Mouse (Mus musculus) CD8-positive naive resting alpha-beta T cell, adult 2 months (primary cell): ENCODE results near the gene Ust.

Experiments used
- DNase-seq, 2 experiments: peaks; one replicate each; pipeline ENCODE4 v3.0.0; 2022; ENCODE audit warnings: low read depth in 2 of 2, low spot score in 2 of 2

The Ust gene

DNA sequence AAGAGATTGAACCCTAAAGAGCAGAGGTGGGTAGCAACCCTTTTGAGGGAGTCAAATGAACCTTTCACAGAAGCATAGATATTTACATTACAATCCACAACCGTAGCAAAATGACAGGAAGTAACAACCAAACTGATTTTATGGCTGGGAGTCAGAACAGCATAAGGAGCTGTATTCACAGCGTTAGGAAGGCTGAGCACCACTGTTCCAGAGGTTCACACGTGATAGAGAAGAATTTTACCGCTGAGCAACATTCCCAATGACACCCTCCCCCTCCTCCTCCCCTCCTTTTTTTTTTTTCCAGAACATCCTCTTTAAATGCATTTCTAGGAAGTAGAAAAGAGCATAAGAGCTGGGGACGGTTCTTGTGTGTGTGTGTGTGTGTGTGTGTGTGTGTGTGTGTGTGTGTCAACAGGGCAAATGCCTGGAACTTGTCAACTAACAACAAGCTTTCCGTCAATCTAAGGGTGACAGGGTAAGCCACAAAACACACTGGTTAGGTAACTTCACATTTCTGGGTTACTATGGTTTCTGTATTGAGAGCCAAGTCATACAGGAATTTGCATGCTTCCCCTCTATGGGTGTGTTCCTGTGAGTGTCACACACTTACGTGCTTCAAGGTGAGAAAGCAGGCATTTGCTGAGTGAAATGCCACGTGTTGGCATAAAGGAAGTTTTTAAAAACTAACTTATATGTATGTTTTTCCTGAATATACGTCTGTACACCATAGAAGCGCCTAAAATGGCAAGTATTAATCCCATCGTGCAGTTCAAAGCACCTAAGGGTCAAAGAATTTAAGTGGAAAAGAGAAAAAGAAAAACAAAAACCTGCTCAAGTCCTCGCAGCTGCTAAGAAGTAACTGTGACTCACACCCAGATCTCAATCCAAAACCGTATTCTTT lies 13.0 kb downstream of the Ust start:
- DNase-seq: peak; percentile 33 to 57

DNA sequence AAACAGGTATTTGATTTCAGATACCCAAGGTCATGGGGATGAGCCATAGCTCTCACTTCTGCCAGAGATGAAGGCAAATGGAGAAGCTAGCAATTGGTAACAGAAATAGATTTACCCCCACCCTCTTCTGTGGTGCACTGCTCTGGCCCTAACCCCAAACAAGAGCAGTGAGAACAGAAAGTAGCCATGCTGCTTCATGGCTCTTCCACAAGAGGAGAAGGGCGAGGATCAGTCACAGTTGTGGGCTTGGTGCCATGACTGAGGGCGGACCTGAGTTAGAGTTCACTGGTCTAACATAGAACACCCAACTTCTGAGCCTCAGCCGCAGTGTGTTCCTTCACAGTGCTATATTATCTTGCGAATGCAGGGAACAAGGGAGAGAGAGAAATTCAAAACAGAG lies 13.8 kb downstream of the Ust start:
- no peak for DNase-seq

DNA sequence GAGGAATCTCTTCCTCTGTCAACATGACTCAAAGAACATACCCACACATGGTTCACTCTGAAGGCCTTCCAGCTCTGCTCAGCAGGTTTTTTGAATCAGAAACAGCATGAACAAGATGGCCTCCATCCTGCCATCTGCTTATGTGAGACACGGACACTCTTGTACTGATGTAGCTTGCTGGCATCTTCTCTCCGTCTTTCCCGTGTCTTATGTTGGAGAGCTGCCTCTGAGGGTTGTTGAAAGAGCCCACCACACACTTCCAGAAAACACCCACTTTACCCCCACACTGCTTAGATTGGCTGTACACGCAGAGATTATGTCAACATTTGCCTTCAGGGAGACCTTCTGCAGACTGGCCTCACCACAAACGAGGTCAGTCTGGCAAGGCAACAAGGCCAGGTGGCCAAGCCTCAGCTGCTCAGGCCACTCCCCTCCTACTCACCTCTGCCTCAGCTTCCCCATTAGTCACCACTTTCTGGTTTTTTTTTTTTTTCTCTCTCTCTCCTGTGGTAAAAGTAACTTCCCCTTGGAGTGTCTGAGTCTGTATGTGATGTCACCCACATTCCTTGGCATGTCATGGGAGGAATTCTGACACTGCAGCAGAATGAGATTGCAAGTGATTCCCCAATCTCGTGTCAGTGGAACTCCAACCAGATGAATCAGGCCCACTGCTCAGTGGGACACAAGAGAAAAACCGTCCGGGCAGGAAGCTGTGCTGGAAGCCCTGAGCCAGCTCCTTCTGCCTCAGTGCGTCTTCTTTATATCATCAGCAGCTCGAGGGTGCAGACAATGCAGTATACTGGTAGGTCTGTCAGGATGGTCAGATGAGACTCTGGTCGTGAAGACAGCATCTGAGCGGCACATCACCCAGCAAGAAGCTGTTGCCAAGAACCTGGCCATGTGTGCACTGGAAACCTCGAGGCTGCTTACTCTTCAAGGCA lies 19.4 kb downstream of the Ust start:
- no peak for DNase-seq

DNA sequence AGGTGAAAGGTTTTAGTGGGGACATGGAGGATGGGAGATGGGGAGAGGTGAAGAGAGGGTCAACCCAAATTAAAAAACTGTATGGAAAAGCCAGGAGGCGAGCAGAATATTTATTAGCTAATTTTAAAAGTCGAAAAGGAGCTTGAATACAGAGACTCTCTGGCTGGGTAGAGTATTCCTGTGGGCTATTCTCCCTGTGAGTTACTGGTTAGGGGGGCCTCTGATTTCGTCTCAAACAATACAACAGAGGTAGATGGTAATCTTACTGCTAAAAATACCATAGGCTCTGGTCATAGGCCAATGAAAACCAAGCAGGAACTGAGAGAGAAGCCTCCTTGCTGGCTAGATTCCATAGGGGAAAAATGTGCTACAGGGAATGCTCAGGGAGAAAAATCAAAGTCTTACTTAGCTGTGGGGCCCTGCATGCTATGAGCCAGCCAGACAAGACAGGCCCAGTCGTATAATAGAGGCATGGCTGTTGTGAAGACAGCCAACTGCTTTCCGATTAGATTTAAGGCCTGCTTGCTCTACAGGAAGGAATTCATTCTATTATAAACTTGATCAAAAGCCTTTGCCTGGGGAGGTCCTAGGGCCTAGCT lies 23.0 kb downstream of the Ust start:
- no peak for DNase-seq

DNA sequence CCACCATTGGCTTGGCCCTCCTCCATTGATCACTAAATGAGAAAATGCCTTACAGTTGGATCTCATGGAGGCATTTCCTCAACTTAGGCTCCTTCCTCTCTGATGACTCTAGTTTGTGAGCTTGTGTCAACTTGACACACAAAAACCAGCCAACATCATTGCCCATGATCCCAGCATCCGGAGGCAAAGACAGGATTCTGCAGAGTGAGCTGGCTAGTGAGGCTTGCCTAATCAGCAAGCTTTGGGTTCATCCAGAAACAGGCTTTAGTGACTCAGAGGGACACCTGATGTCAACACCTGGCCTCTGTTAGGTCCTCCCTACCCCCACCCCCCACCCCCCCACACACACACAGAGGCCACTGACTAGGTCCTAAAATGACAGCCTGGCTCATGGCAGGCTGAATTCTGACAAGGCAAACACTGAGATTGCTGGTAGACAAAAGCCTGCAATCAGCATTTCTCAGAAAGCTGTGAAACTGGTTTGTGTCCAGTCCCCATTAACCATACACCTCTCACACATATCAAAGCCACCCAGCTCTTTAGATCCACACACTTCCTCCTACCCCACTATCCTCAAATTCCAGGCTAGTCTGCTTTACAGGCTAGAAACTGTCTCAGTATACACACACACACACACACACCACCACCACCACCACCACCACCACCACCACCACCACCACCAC lies 26.6 kb downstream of the Ust start:
- DNase-seq: no peak

DNA sequence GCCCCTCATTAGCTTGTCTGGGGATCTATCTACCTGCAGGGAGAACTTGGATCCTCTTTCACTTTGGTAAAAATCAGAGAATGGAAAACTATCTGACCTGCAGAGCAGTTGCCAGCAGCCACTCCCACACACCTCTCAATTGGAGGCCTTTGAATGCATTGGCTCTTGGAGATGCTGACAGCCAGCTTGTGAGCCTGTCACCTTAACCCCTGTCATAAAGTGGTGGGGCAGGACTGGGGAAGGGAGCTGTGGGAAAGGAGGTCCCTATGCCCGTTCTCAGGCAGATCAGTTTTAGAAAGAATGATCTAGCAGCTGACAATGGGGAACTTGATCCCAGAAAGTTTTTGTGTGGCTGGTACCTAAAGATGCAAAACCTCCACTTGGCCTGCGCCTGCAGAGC lies 31.2 kb downstream of the Ust start:
- DNase-seq: no peak

DNA sequence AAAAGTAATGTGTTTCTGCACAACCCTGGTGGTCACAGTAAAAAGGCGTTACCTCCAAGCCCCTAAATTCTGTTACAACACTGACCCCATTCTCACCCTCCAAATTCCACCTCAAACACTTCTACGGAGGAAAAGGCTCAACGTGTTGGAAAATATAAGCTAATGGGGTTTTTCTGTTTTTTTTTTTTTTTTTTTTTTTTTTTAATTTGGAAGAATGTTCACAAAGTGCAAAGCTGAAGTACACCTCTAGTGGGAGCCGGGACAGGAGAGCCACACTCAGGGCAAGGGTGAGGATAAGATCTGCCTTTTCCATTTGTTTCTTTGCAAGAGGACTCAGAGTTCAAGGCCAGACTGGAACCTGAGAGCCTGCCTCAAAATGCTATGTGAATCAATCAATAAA lies 34.1 kb downstream of the Ust start:
- no peak for DNase-seq

DNA sequence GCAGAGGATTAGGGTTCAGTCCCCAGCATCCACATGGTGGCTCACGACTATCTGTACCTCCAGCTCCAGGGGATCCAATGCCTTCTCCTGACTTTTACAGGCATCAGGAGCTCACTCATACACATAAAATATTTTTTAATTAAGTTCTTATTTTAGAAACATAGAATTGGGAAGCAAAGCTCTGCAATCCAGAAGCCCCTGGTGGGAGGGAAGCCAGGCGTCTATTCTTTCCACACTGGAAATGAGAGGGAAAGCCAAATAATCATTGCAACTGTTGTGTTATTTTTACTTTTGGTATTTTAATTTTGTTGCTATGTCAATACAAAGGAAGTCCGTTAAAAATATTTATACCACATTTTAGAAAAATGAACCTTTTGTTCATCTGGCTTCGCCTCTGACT lies 35.8 kb downstream of the Ust start:
- no peak for DNase-seq

DNA sequence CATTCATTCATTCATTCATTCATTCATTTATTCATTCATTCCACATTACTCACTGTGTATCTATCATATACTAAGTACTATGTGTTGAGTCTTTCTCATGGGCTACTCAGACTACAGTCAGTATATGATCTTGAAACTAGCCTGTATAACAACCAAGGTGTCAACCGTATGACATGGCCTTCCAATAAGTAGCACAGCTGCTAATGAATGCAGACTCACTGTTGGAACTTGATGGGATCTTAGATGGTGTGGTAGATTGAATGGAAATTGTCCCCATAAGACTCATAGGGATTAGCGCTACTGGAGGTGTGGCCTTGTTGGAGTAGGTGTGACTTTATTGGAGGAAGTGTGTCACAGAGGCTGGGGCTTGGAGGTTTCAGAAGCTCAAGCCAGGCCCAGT lies 38.8 kb downstream of the Ust start:
- no peak for DNase-seq

DNA sequence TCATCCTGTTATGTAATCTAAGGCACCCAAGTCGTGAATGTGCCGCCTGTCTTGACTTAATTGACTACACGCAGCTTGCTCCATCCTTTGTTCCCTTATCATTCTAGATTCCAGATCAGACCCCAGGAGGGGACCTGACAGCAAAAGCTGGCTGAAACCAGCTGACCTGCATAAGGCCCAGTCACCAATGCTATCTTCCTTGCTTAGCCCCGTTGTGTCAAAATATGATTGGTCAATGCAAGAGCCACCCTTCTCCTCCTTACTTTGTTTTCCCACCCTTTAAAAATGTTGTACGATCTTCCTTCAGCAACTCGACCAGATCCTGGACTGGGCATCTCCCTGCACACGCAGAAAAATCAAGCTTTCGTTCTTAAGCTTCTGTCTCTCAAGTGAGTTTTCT lies 40.7 kb downstream of the Ust start:
- DNase-seq: no peak

DNA sequence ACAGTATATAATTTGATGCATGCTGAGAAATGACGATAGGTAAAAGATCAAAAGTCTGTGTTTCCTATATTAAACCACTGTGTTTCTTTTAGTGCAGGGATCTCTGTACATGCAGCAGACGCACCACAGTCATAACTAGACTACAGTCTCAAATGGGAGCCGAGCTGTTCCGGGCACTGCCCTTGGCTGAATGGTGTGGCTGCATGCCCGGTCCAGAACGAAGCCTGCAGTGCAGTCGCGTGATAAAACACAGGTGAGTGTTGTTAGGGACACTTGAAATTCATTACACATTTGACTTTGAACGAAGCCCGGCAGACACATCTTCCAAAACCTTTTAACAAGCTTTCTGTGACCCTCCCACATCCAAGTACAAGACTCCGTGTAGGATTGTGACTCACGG lies 46.6 kb downstream of the Ust start:
- no peak for DNase-seq

DNA sequence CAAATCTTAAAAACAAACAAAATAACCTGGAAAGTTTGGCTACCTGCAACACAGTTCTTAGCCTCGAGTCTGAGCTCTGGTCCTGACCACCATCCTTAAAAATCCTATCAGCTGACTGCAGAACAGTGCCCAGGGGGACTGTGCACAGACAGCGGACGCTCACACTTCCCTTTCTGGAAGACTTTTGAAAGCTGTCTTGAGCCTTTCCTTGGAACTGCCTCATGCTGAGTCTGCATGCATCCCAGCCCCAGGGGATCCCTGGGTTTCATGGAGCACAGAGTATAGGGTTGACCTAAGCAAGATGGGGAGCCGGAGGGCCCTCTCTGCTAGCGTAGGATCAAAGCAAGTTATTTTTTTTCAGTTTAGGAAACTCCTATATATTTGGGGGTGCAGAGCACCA lies 47.6 kb downstream of the Ust start:
- DNase-seq: no peak

DNA sequence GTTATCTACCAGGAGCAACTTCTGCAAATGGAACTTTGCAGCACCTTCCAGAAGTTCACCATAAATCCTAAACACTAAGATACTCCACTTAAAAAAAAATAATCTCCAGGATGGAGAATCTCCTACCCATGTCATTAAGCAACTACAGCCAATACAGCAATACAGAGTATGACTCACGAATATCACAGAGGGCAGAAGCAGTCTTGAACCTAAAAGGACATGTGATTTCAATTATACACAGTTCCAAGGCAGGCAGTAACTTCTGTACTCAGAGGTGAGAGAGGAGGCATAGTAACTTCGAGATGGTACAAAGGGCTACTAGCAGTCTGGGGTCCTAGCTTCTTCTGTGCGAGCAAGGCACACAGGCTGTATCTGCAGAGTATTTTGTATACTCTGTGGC lies 49.1 kb downstream of the Ust start:
- no peak for DNase-seq

DNA sequence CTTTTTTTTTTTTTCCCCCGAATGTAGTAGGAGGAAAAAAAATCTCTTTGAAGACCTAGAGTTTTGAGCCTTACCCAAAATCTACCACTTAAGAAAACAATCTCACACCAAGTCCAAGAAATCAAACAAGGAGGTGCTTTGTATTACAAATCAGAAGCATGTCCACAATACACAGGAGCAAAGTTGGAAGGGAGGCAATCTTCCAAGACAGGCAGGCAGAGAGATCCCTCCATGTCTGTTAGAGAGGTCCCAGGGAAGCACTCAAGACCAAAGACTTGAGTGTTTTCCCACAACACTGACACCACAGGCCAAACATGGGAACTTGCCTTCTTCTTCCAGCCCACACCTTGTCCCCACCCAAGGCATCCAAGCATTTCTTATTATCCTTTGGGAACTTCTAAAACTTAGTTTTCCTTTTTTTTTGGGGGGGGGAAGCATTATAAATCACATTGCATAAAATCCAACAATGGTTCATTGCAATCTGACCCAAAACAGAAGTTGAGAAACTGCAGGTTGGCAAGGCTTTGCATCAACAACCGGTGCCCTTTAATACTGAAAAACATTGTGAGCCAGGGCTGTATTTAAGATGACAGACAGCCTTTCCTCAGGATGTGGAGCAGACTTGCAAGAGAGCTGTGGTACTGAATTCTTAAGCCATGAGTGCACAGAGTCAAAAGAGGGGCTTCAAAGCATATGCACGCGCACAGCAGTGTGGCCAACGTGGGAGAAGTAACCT lies 49.8 kb downstream of the Ust start:
- DNase-seq: no peak

DNA sequence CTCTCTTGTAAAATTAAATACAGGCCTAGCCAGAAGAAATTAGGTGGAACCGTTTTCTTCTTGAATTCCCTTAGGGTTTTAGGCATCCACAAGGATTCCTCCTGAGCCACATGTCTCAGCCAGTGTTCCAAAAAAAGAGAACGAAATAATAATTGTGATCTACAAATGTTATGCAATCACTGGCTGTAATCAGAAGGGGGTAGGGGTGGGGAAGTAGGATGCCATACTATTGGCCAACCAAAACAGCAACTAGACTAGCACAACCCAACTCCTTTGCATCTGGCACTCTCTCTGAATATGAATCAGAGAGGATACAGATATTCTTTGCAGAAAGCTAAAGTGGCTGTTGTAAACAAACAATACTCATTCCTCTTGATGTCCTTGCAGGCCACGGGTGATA lies 52.7 kb downstream of the Ust start:
- DNase-seq: no peak

DNA sequence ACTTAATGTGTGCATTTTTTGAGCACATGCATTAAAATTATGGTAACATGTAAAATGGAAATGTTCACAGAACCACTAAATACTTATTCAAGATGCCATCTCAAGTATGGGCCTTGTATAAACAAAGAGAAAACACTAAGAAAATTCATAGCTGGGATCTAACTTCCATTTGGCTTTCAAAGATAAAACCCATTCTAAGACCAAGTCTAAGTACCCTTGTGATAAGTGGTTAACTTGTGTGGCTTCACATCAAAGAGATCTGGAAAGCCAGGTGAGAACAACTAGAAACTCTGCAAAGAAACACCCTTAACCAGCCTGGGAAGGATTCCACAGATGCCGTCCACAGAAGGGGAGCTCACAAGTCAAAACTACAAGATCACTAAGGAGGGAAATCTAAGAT lies 53.4 kb downstream of the Ust start:
- DNase-seq: no peak

DNA sequence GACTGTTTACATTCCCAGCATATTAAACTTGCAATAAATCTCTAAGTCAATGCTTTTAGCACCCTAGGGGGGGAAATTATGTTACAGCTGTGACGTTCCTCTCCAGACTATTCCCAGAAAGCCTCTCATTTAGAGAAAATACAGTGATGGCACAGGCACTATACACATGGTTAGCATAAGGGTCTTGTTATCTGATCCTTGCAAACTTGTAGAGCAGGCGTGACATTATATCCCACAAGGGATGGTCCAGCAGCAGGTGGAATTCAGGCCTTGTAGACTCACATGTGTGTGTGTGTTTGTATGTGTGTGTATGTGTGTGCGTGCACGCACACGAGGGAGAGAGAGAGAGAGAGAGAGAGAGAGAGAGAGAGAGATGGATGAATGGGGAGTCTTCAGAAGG lies 57.3 kb downstream of the Ust start:
- no peak for DNase-seq

DNA sequence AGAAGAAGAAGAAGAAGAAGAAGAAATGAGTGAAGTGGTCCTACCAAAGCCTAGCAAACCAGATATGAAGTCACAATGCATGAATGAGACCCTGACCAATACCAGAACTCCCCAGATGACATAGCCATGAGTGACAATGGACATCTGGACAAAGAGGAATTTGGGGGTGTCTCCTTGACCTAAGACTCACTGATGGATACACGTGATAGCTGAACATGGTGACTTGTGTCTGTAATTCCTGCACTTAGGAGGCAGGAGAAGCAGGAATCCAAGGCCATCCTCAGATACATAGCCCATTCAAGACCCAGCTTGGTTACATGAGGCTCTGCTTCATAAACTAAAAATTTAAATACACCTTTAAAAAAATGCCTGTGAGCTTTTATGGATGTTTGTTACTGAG lies 63.9 kb downstream of the Ust start:
- DNase-seq: no peak

DNA sequence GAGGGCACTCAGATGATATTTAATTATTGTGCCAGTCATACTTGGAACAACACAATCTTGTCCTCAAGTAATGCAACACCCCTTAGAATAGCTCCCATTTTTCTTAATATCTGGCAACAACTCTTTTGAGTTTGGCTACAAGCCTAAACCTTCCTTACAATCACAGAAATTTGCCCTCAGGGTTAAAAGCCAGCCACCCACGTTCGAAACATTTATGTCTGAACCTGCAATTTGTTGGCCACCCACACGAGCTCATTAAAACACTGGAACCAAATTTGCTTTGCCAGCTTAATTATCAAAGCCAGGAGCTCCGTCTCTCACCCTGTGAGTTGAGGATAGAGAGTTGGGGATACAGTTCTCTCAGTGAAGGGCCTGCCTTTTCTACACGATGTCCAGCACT lies 70.9 kb downstream of the Ust start:
- no peak for DNase-seq

DNA sequence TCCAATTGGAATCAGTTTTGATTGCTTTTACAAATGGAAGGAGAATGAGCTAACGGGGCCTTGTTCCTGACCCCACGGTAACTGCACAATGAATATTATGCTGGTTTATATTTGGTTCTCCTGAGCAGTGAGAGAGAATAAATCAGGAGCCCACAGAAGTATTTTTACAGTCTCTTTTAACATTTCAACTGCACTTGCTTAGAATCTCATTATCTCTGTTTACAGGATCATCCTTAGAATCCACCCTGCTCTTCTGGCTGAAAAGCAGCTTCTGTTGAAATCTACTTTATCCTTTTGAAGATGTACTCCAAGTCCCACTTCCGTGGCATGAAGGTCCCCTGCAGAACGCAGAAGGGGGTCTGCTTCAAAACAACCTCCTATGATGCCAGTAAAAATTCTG lies 71.7 kb downstream of the Ust start:
- no peak for DNase-seq

DNA sequence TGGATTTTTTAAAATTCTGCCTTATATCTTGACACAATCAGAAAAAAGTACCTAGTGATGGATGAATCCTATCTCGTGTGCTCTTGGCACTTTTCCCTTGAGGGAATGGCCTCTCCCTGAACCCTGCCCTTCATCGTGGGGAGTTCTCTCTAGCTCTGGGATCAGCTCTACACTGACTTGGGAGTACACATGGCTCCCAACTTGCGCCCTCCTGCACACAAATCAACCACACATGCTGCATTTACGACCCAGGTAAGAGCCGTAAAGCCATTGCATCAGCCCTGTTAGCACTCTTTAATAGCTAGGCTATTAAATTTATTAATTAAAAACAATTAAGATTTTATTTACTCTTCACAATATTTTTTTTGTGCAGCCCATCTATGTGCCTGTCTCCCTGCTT lies 74.6 kb downstream of the Ust start:
- no peak for DNase-seq
